Mouse (Mus musculus) testis, postnatal 10 days (tissue): Measurements from ENCODE around the gene Crocc.

Experiments used
- DNase-seq: peaks from one replicate; pipeline ENCODE4 v3.0.0; 2021; ENCODE audit warnings: low spot score

Gene Crocc

DNA sequence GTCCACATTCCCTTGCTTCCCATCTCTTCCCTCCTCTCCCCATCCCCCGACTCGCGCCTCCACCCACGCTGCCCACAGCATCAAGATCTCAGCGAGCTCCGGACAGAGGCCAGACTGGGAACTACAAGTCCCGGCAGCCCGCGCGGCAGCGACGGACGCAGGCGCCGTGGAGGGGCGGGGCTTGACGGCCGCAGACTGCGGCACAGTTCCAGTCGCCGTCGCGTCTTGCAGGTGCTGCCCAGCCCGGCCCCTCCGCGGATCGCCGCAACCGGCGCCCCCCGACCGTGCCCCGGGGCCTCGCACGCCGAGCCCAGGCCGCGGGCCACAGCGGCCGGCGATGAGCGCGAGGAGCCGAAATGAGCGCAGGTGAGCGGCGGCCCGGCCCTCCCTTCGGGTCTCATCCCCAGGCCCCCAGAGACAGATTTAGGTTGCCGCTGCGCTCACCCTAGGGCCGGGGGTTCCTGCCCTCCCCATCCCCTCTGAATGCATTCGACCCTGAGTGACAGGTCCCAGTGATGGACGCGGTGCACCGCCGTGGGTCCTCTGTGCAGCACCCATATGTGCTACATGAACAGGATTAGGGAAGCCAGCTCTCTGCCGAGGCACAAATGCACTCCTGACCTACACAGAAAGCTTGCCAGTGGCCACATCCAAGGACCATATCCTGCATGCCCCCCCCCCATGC, 73.5 kb downstream of the Crocc start, which contains the start of gene Atp13a2:
TSS of gene Atp13a2 (plus strand) at position 163 of the 685 bp plus-strand sequence.
- DNase-seq: peak; percentile 96

DNA sequence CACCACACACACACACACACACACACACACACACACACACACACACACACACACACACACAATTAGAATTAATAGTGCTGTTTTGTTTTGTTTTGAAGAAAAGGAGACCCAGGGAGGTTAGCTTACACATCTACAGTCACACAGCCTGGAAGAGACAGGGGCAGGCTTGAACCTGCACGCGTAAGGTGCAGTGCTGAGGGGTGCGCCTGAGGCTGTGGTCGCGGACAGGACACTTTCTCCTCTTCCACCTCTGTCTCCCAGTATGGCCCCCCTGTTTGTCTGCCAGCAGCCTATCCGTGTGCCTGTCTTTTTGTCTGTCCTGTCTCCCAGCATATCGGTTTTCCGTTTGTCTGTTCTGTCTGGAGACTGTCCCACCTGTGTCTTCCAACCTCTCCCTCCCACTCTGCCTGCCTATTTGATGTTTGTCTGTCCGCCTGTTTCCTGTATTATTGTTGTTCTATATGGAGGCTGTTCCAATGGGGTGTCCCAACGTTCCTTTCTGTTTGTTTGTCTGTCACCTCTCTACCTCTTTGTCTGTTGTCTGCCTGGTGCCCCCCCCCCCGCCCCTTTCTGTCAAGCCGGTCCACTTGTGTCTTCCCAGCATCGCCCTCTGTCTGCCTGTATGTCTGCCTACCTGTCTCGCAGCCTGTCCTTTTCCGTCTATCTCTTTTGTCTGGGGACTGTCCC, 74.2 kb downstream of the Crocc start:
- DNase-seq: peak; percentile 39

DNA sequence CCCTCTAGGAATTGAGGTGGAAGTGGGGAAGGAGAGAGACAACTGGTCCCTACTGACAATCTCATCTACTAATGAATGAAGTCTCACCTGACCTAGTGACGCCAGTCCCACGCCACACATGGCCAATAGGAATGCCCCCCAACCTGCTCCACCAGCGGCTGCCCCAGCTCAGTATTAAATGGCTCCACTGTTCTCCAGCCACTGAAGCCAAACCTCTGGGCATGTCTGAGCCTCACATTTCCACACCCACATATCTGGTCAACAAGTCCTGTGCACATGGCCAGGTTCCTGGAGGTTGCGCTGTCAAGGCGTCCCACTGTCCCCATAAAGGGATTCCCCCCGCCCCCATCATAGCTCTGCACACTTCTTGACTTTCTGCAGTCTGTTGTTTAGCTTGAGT, 75.8 kb downstream of the Crocc start:
- no peak for DNase-seq

DNA sequence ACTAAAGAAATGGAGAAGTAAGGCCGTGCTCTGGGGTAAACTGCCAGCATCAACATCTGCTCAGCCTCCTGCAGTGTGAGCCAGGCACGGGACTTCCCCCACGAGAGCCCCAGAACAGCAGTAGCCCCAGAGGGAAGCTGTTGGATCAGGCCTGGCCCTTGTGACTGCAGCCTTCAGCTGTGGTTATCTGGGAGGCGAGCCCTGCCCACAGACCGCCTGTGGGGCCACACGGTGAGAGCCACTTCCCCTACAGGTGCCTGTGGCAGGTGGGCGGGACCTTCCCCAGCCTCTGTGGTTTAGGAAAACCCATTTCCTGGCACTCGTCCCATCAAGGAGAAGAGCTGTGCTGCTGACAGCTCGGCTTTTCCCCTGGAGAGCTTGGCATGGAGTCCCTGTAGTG, 76.9 kb downstream of the Crocc start:
- peak; percentile 59 for DNase-seq

DNA sequence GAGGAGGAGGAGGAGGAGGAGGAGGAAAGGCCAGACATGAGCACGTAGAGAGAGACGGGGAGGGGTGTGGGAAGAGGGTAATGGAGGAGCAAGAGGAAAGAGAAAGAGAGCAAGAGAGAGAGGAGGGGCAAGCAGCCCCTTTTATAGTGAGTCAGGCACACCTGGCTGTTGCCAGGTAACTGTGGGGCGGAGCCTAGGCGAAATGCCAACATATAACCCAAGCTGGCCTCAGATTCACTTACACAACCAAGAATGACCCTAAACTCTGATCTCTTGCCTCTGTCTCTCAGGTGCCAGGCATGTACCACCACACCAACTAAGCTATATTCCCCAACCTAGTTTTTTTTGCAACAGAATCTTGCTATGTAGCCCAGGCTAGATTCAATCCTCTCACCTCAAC, 77.5 kb downstream of the Crocc start:
- peak; percentile 50 for DNase-seq

DNA sequence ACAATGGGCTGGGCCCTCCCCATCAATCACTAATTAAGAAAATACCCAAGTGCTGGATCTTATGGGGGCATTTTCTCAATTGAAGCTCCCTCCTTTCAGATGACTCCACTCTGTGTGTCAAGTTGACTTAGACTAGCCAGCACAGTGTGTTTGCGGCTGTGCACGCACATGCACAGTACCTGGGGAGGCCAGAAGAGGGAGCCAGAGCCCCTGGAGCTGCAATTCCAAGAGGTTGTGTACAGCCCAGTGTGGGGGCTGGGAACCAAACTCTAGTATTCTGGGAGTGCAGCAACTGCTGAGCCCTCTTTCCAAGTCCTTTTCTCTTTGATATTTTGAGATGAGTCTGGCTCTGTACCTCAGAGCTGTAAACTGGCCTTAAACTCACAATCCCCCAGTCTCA, 78.7 kb downstream of the Crocc start:
- DNase-seq: peak; percentile 55

DNA sequence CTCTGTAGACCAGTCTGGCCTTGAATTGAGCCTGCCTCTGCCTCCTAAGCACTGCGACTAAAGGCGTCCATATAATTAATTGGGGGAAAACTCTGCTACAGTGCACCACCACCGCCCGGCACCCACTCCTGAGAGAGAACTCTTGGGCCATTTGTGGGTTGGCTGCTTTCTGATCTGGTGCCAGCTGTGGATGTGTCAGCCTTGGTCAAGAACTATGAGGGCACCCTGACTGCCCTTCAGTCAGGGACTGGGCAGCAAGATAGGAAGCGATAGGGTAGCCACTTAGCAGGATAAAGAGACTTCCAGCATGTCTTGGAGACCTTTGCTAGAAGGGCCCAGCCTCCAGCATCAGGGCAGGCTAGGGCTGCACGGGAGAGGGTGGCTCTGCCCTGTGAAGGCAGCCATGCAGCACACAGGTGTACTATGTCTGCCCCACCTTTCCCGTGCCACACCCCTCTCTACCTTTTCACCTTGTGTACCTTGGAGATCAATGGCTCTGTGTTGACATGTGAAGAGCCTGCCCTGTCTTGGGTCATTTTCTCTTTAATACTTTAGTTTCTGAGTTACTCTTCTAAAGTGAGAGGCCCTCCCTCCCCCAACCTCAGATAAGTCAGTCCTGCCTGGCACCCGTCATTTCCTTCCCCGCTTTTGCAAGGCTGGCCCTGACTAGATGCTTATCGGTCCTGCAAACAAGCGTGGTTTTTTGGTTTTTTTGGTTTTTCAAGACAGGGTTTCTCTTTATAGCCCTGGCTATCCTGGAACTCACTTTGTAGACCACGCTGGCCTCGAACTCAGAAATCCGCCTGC, 82.3 kb downstream of the Crocc start:
- peak; percentile 58 for DNase-seq

DNA sequence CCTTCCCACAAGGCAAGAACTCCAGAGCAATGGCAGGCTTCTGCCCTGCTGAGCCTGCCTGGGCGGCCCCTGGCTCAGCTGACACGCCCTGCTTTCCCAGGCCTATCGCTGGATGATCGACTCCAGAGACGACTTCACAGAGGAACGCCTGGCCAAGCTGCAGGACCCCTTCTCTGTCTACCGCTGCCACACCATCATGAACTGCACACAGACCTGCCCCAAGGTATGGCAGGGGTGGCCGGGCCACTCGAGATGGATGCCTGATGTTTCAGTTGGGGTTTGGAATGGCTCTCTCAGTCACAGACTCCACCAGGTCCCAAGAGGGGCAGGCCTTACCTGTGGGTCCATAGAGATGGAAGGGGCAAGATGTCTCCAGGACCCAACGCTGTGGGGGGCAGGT, 83.1 kb downstream of the Crocc start:
- peak; percentile 40 for DNase-seq

DNA sequence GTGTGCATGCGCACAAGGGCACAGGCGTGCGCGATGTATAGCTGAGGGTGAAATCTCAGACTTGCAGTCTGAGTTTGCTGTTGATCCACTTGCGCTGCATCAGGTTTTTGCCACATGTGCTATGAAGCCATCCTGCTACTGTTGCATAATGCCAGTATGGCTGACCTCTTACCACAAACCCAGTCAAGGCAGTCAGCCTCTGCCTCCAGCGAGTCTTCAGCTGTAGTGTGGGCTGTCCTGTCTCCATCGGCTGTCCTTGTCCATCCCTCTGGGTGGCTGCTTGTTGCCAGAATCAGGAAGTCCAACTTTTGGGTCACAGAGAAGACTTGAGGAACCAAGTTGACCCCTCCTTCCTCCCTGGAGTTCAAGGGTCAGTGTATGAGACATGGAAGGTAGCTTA, 85.0 kb downstream of the Crocc start:
- DNase-seq: no peak

DNA sequence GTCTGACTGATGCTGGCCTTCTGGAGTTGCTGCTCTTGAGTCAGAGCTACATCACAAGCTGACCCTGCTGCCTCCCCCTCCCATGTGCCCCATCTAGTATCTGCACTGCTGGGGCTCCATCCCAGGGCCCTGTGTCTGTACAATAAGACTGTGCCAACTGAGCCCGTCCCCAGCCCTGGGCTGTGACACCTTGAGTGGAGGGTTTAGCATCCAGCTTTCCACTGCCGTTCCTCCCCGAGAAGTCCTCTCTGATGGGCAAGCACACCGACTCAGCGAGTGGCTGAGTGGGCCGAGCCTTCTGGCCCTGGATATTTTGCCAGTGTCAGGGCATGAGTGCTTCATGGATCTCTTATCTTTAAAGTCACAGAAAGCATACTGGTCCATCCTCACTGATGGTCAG, 85.9 kb downstream of the Crocc start:
- DNase-seq: peak; percentile 40

DNA sequence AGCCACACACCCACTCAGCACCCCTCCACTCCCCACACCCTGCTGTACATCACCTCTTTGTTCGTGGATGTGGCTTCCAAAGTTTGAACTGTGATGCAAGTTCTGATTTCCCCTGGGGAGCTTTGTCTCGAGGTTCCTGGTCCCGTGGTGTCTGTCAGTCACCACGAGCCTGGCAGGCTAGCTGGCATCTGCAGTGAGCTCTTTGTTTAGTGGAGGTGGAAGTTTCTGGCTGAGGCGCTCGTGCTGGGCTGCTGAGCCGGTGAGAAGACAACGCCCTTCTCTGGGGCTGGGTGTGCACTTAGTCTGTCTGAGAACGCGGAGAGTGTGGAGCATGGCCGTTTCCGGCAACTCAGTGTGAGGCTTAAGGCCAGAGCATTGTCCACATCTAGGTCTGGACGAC, 88.7 kb downstream of the Crocc start:
- DNase-seq: no peak

DNA sequence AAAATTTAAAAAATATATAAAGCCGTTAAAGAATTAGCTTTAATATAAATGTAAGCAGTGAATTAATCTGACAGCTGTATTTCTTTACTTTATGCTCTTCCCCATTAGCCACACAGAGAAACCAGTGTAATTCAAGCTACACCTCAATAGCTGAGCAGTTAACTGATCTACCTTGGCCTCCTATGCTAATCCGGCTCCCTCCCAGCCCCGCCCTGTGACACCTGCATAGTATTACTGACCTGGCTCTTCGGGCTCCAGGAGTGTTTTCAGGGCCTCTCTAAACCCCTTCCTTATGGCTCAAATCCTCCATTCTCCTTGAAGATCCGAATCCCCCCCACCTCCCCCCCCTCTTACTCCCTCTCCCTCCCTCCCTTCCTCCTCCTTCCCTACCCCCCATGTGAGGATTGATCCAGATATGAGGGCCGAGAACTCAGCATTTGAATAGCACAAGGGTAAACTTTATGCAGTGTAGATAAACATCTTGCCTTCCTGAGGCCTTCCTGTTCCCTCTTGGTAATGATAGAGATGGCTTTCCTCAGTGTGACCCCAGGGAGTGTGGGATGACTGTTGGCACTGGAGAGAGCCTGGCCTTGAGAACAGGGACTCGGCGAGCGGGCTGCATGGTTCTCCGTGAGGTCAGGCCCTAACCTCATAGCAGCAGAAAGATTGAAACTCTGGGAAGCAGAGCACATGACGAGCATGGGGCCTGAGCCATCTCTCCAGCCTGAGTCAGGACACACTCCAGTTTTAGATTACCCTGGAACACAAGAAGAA, 92.8 kb downstream of the Crocc start:
- no peak for DNase-seq
